Mouse (Mus musculus) liver, embryonic 14.5 days (tissue): ENCODE data around the gene Spon1. TPM values are rescaled to one million over a fixed set of nuclear protein-coding genes. Genes with fewer than 3 reads are reported as not detected.
A peak's percentile ranks its signal among the peaks of the same experiment; 100 is the strongest.

Source experiments
- ATAC-seq: fragments of 200-750 bp; cut with Nextera tagmentation; 2 replicates; pipeline ENCODE4 v1.8.0; 2017; ENCODE audit warnings: moderate number of reproducible peaks, mild to moderate bottlenecking, moderate library complexity; ENCODE audit not compliant: insufficient read depth
- DNase-seq, 3 experiments: peaks; one replicate each; pipeline ENCODE4 v3.0.0-alpha.2; 2012 to 2013; ENCODE audit warnings: low read depth in 3 of 3, low spot score in 3 of 3
- H3K27ac ChIP-seq: fragments of 300-500 bp; sonication (generic); 2 replicates; pipeline ENCODE4 v1.5.1; 2014; ENCODE audit warnings: moderate library complexity, mild to moderate bottlenecking, control low read depth, inconsistent platforms
- H3K27me3 ChIP-seq: fragments of 300-500 bp; sonication (generic); 2 replicates; pipeline ENCODE4 v1.6.1; 2014; ENCODE audit warnings: mild to moderate bottlenecking, low read length, moderate library complexity; ENCODE audit not compliant: control insufficient read depth, insufficient read depth
- H3K36me3 ChIP-seq: fragments of 300-500 bp; sonication (generic); replicated peaks from 2 replicates; pipeline ENCODE4 v1.6.1; 2014; ENCODE audit warnings: low read depth; ENCODE audit not compliant: control insufficient read depth, insufficient read depth
- H3K4me1 ChIP-seq, 2 experiments: fragments of 200-500 bp in 1 of 2; fragments of 300-500 bp in 1 of 2; sonication (generic) in 1 of 2; replicated peaks; 2 replicates each; pipeline ENCODE4 v1.6.1; 2012 to 2014; ENCODE audit warnings: antibody characterized with exemption in 1 of 2, inconsistent platforms in 1 of 2, low read length in 1 of 2; ENCODE audit not compliant: control insufficient read depth in 2 of 2, insufficient read depth in 2 of 2
- H3K4me2 ChIP-seq: fragments of 300-500 bp; sonication (generic); 2 replicates; pipeline ENCODE4 v1.6.1; 2014; ENCODE audit warnings: low read depth, mild to moderate bottlenecking, control low read depth, moderate library complexity
- H3K4me3 ChIP-seq, 2 experiments: fragments of 200-500 bp in 1 of 2; fragments of 300-500 bp in 1 of 2; sonication (generic) in 1 of 2; 2 replicates each; pipeline ENCODE4 v1.5.1; 2012 to 2014; ENCODE audit warnings: low read depth in 2 of 2, low read length in 2 of 2, mild to moderate bottlenecking in 2 of 2, control low read depth in 1 of 2, inconsistent platforms in 1 of 2, moderate library complexity in 1 of 2; ENCODE audit not compliant: insufficient read depth in 1 of 2
- H3K9ac ChIP-seq: fragments of 300-500 bp; sonication (generic); replicated peaks from 2 replicates; pipeline ENCODE4 v1.6.1; 2014; ENCODE audit warnings: mild to moderate bottlenecking, control low read depth, moderate library complexity
- H3K9me3 ChIP-seq: fragments of 300-500 bp; sonication (generic); 2 replicates; pipeline ENCODE4 v1.6.1; 2016; ENCODE audit warnings: low read length, mixed read lengths; ENCODE audit not compliant: control insufficient read depth
- CTCF ChIP-seq: IDR thresholded peaks from 2 replicates; pipeline ENCODE4 v1.5.1; 2016; ENCODE audit warnings: antibody characterized with exemption, low read depth, control low read depth
- EP300 ChIP-seq: IDR thresholded peaks from 2 replicates; pipeline ENCODE4 v1.6.1; 2016; ENCODE audit warnings: antibody characterized with exemption, low read depth
- WGBS: fragments of 180-500 bp; shearing (Covaris S2); extraction: QIAGEN DNeasy Blood & Tissue Kit; methylation state at CpG from one replicate; pipeline ENCODE4 v1.1.7; 2014; ENCODE audit not compliant: insufficient replicate concordance; 5-methylcytosine and 5-hydroxymethylcytosine counted together
- polyA plus RNA-seq, 2 experiments: library from polyadenylated mRNA; depleted of rRNA in 1 of 2; stranded (reverse) in 1 of 2; unstranded in 1 of 2; fragments of >200 nt; fragmentation: Nextera tagmentation in 1 of 2; extraction: Ambion mirVana in 1 of 2; gene quantifications; 2 replicates each; pipeline versions ENCODE4 v1.2.1 to v1.2.3; 2012 to 2014

The Spon1 gene
- polyA plus RNA-seq, 2 experiments: 0.36 to 0.39 TPM

DNA sequence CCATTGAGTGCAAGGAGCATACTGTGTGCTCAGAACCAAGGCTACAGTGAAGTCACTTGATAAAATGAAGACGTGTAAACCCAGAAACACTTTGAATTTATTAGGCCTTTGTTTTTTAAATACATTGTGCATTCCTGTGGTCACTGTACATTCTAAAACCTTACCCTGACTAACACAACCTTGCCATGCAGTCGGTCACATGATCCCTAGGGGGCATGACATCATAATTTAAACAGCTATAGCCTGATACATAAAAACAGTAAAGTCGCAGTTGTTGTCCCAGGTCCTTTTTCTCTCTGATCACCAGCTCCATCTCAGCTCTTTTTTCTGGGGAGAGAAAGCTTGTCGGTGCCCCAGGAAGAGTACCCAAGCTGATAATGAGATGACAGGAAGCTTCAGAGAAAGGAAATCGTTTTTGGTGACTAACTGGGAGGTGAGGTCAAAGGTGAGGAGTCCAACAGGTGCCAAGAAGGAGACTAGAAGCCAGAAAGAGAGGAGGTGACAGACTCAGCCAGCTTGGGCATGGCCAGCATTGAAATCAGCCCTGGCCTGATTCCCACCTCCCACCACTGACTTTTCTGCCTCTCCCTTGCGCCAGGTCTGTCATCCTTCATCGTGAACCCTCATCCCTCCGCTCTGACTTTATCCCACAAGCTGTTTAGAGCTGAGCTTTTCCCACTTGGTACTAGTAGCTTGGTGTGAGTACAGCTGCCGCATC is 246.1 kb downstream of the Spon1 start:
- Histone ChIP-seq H3K4me3 (no peak overlapping the region), H3K27me3 (no peaks in the 10 kb centered on the region), H3K4me1 (peaks cover 0 to 5% of the 10 kb centered on the region in 2 experiments; a peak in 2 of 4 replicates), H3K9ac (no peak overlapping the region), H3K4me2 (no peak overlapping the region), H3K9me3 (no peaks in the 10 kb centered on the region), H3K27ac (no peak overlapping the region), H3K36me3 (no peaks in the 10 kb centered on the region)
- WGBS: 46% methylated on average over 9 of the region's 9 CpGs
- DNase-seq (no peak), ATAC-seq (no peak)
- TF ChIP-seq EP300: no peak
- TF ChIP-seq CTCF: no peak

DNA sequence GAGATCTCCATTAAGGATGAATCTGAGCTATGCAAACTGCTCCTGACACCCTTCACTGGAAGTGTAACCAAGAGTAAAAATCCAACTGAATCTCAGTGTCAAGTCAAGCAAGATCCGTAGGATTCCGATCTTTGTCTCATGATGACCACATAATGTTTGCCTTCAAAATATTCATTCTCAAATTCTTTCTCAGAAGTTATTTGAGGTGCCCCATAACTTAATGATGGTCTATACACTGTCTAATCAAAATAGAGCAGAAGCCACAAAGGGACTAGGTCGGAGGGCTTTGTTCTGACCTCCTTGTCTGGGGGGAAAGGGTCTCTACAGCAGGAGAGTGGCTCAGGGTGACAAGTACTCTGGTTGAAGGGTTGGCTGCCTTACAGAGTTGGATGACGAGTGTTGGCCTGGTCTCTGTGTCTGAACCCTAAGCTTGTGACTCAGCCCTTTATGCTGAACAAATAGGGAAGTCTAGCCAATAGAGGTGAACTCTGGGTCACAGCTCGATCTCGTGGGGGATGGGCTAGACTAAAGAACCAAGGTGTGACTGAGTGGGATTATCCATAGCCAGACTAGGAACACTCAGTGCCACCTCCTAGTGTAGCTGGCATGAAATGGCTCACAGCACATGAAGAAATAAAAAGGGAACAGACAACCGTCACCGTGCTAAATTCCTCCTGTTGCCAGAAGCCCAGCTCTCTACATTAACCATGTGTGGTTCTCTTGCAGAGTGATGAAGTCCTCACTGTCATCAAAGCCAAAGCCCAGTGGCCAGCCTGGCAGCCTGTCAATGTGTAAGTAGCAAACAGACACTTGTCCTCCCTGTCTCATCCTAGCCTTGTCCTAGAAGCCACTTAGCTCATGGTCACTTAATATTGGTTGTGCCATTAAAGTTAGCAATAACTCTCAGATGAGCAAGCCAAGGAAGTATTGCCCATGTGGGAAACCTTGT is 250.5 kb downstream of the Spon1 start:
- no peaks in the 10 kb centered on the region; the same call in 1 of the 2 replicates for H3K27me3 ChIP-seq
- no peak for TF ChIP-seq CTCF
- TF ChIP-seq EP300: no peak
- peaks cover 0 to 5% of the 10 kb centered on the region in 2 experiments; a peak in 2 of 4 replicates for H3K4me1 ChIP-seq
- H3K4me2 ChIP-seq: no peak overlapping the region
- no peak for ATAC-seq
- WGBS: 52% methylated on average over 8 of the region's 8 CpGs
- H3K36me3 ChIP-seq: no peaks in the 10 kb centered on the region
- no peak overlapping the region for H3K27ac ChIP-seq
- H3K4me3 ChIP-seq: no peak overlapping the region
- H3K9me3 ChIP-seq: no peaks in the 10 kb centered on the region
- no peak for DNase-seq
- H3K9ac ChIP-seq: no peak overlapping the region

DNA sequence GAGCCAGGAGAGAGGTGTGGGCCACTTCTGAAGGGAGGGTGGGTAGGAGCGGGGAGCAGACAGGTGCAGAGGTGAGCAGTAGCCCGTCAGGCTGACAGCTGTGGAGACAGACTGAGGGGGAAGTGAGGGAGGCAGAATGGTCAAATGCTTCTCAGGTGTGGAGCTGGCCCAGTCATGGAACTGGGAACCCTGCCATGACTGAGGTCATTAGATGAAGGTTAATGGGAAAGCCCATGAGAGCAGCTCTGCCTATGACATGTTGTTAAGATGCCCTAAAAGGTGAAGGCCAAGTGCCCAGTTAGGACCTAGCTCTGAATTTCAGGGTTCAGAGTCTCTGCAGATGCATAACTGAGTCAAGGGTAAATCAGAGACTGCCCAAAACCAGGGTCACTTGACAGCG is 253.1 kb downstream of the Spon1 start:
- WGBS: 57% methylated on average over 3 of the region's 3 CpGs

DNA sequence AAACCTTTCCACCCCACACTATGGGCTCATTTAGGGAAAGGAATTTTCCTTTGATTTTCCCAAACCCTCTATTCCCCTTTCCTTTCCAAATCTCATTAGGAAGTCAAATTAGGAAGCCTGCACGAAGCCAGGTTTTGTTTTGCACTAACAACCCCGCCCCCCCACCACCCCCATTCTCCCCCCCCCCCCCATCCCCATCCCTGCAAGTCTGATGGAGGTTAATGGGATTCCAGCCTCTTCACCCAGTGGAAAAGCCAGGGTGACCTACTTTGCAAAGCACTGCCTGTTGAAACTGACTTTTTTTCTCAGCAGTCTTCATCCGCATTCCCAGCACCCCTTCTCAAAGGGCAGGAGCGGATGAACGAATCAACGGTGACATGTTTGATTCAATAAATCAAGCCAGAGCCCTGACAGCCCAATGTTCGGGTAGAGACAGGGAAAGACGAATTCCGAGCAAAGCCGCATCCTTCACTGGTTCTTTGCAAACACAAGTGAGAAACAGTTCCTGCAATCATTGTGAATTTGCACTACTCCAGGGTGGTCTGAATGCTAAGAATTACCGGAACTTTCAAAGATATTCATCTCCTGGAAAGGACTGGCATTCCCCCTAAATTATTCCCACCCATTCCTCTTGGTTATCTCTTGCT is 254.4 kb downstream of the Spon1 start:
- ATAC-seq (no peak), DNase-seq (no peak)
- Histone ChIP-seq H3K4me1 (peaks cover 0 to 5% of the 10 kb centered on the region in 2 experiments; a peak in 2 of 4 replicates), H3K4me2 (peak overlapping the region; percentile 72), H3K9me3 (no peaks in the 10 kb centered on the region), H3K9ac (peak overlapping the region; percentile 61), H3K36me3 (no peaks in the 10 kb centered on the region), H3K27ac (no peak overlapping the region), H3K27me3 (no peaks in the 10 kb centered on the region; the same call in 1 of the 2 replicates), H3K4me3 (peak overlapping the region; percentile 54 to 93)
- 8% methylated on average over 11 of the region's 11 CpGs for WGBS
- TF ChIP-seq EP300: no peak
- TF ChIP-seq CTCF: no peak

More for the DNA sequence above, 253.1 kb downstream of the Spon1 start:
- TF ChIP-seq EP300: no peak
- TF ChIP-seq CTCF: no peak
- H3K27ac ChIP-seq: no peak overlapping the region
- H3K4me2 ChIP-seq: no peak overlapping the region
- no peaks in the 10 kb centered on the region for H3K9me3 ChIP-seq
- H3K4me3 ChIP-seq: no peak overlapping the region
- H3K4me1 ChIP-seq: peaks cover 0 to 5% of the 10 kb centered on the region in 2 experiments; a peak in 2 of 4 replicates
- H3K27me3 ChIP-seq: no peaks in the 10 kb centered on the region; the same call in 1 of the 2 replicates
- H3K36me3 ChIP-seq: no peaks in the 10 kb centered on the region
- ATAC-seq: no peak
- no peak overlapping the region for H3K9ac ChIP-seq
- no peak for DNase-seq
